In genomic region chr11:103172392-103173040, GRCm38 (mm10) we compare ENCODE assay signal across 9 mouse cellular contexts. TPM values are rescaled to one million over a fixed set of nuclear protein-coding genes. Genes with fewer than 3 reads are reported as not detected.
DNase-seq lines count a peak whose midpoint lies in the region; ATAC-seq and TF ChIP-seq lines count a peak whose summit lies in the region.
"Had no signal": no experiment of that assay in that cellular context is flagged by ENCODE, and none has a peak within 500 bp of the region (broad histone marks: within the 10 kb centered on the region; RNA-seq: fewer than 3 reads in every experiment).

No protein-coding gene starts in this region.

- H3K9ac ChIP-seq in heart, embryonic 13.5 days = no peak overlapping the region
- no peak overlapping the region for H3K9ac ChIP-seq in lung, postnatal 0 days (replicated peaks; ENCODE audit: low read depth)
- peak overlapping the region; percentile 76; the same call in 1 of the 2 replicates for H3K9ac ChIP-seq in neural tube, embryonic 15.5 days (replicated peaks)

- H3K9me3 ChIP-seq in heart, embryonic 13.5 days = no peaks in the 10 kb centered on the region
- H3K9me3 ChIP-seq in heart, embryonic 10.5 days = no peaks in the 10 kb centered on the region
- no peaks in the 10 kb centered on the region for H3K9me3 ChIP-seq in lung, postnatal 0 days (ENCODE audit: low read length)
- no peaks in the 10 kb centered on the region for H3K9me3 ChIP-seq in neural tube, embryonic 15.5 days (replicated peaks)
- H3K9me3 ChIP-seq: forebrain, embryonic 10.5 days had no signal

- TF ChIP-seq EP300 in lung, postnatal 0 days (IDR thresholded peaks at IDR 0.05) = no peak

- H3K36me3 ChIP-seq in heart, embryonic 13.5 days = no peaks in the 10 kb centered on the region
- no peaks in the 10 kb centered on the region for H3K36me3 ChIP-seq in heart, embryonic 10.5 days
- H3K36me3 ChIP-seq in lung, postnatal 0 days (ENCODE audit: insufficient read depth, low read length) = no peaks in the 10 kb centered on the region
- no peaks in the 10 kb centered on the region for H3K36me3 ChIP-seq in neural tube, embryonic 15.5 days
- H3K36me3 ChIP-seq: forebrain, embryonic 10.5 days had no signal

- DNase-seq in heart, embryonic 10.5 days (ENCODE audit: low spot score) = no peak
- no peak for DNase-seq in lung, postnatal 0 days (ENCODE audit: low spot score)
- DNase-seq in lung, adult 18-20 months = no peak
- DNase-seq in induced T-regulatory cell, adult 2 months (ENCODE audit: low read depth) = peak; percentile 55
- no peak for DNase-seq in cerebellum, postnatal 4 days (ENCODE audit: low spot score in 2 of 2)
- DNase-seq: adrenal gland, adult 8-10 months had no signal

- ATAC-seq in heart, embryonic 13.5 days (ENCODE audit: extremely low read depth, insufficient number of reproducible peaks, low FRiP score, low TSS enrichment) = no peak
- no peak for ATAC-seq in lung, postnatal 0 days
- ATAC-seq in neural tube, embryonic 15.5 days (ENCODE audit: low FRiP score) = no peak

- peaks cover 60% of the 10 kb centered on the region for H3K27me3 ChIP-seq in heart, embryonic 13.5 days (replicated peaks)
- H3K27me3 ChIP-seq in heart, embryonic 10.5 days (ENCODE audit: insufficient read depth, poor library complexity, severe bottlenecking) = peaks cover 78% of the 10 kb centered on the region
- H3K27me3 ChIP-seq in lung, postnatal 0 days (replicated peaks; ENCODE audit: insufficient read depth, low read length) = peaks cover 19% of the 10 kb centered on the region
- H3K27me3 ChIP-seq in neural tube, embryonic 15.5 days (replicated peaks) = peaks cover 27% of the 10 kb centered on the region

- H3K4me1 ChIP-seq in heart, embryonic 13.5 days = peaks cover 46% of the 10 kb centered on the region
- peaks cover 53% of the 10 kb centered on the region for H3K4me1 ChIP-seq in heart, embryonic 10.5 days
- H3K4me1 ChIP-seq in lung, postnatal 0 days (ENCODE audit: insufficient read depth, low read depth, low read length) = 0 out of 2 replicates have a peak, but pooled peaks cover 2% of the 10 kb centered on the region
- peaks cover 55% of the 10 kb centered on the region for H3K4me1 ChIP-seq in neural tube, embryonic 15.5 days

- WGBS in heart, embryonic 13.5 days = 41% methylated on average over 6 of the region's 6 CpGs
- WGBS in heart, embryonic 10.5 days = 45% methylated on average over 6 of the region's 6 CpGs
- 70% methylated on average over 6 of the region's 6 CpGs for WGBS in lung, postnatal 0 days
- 73% methylated on average over 6 of the region's 6 CpGs for WGBS in neural tube, embryonic 15.5 days

- H3K4me3 ChIP-seq in heart, embryonic 13.5 days = 0 out of 2 replicates have a peak overlapping the region, but pooled peaks have one; percentile 68
- H3K4me3 ChIP-seq in heart, embryonic 10.5 days = no peak overlapping the region
- no peak overlapping the region for H3K4me3 ChIP-seq in lung, postnatal 0 days (ENCODE audit: low read depth, low read length)
- peak overlapping the region; percentile 71 for H3K4me3 ChIP-seq in neural tube, embryonic 15.5 days (replicated peaks)
- H3K4me3 ChIP-seq: forebrain, embryonic 10.5 days had no signal

- H3K4me2 ChIP-seq in heart, embryonic 13.5 days = peak overlapping the region; percentile 96; the same call in 1 of the 2 replicates
- peak overlapping the region; percentile 14; the same call in 1 of the 2 replicates for H3K4me2 ChIP-seq in lung, postnatal 0 days (replicated peaks; ENCODE audit: low read depth, low read length)
- peak overlapping the region; percentile 85 for H3K4me2 ChIP-seq in neural tube, embryonic 15.5 days

- no peak overlapping the region for H3K27ac ChIP-seq in heart, embryonic 13.5 days (replicated peaks)
- H3K27ac ChIP-seq in heart, embryonic 10.5 days = no peak overlapping the region
- no peak overlapping the region for H3K27ac ChIP-seq in lung, postnatal 0 days (ENCODE audit: low read length)
- no peak overlapping the region for H3K27ac ChIP-seq in neural tube, embryonic 15.5 days (replicated peaks)
- H3K27ac ChIP-seq: forebrain, embryonic 10.5 days had no signal

- no peak for TF ChIP-seq CTCF in lung, postnatal 0 days (IDR thresholded peaks at IDR 0.05)

RNA-seq across cellular contexts. Expression of gene Fmnl1, which starts 1.6 kb away (rescaled TPM):
- 2.0 and 2.6 TPM in 2 replicates for polyA plus RNA-seq in heart, embryonic 13.5 days (2015; fragmentation: Nextera tagmentation; extraction: Ambion mirVana)
- polyA plus RNA-seq in heart, embryonic 10.5 days (2016; fragmentation: Nextera tagmentation; extraction: Ambion mirVana) = 0.92 and 1.2 TPM in 2 replicates
- polyA plus RNA-seq in lung, postnatal 0 days (2015; fragmentation: Nextera tagmentation; extraction: Ambion mirVana) = 4.1 and 4.9 TPM in 2 replicates
- 8.6 and 10.8 TPM in 2 replicates for polyA plus RNA-seq in neural tube, embryonic 15.5 days (2015; fragmentation: Nextera tagmentation; extraction: Ambion mirVana)

RNA-seq across cellular contexts. Expression of gene 1700023F06Rik, which starts 35.8 kb away (rescaled TPM):
- polyA plus RNA-seq in heart, embryonic 13.5 days (2015; fragmentation: Nextera tagmentation; extraction: Ambion mirVana) = not detected in 2 replicates
- 0.35 TPM in 1 of 2 replicates, not detected in the other for polyA plus RNA-seq in heart, embryonic 10.5 days (2016; fragmentation: Nextera tagmentation; extraction: Ambion mirVana)
- polyA plus RNA-seq in lung, postnatal 0 days (2015; fragmentation: Nextera tagmentation; extraction: Ambion mirVana) = 0.38 and 0.44 TPM in 2 replicates
- polyA plus RNA-seq in neural tube, embryonic 15.5 days (2015; fragmentation: Nextera tagmentation; extraction: Ambion mirVana) = 2.1 and 2.3 TPM in 2 replicates

RNA-seq across cellular contexts. Expression of gene Hexim2, which starts 40.3 kb away (rescaled TPM):
- polyA plus RNA-seq in heart, embryonic 13.5 days (2015; fragmentation: Nextera tagmentation; extraction: Ambion mirVana) = 5.7 and 6.2 TPM in 2 replicates
- polyA plus RNA-seq in heart, embryonic 10.5 days (2016; fragmentation: Nextera tagmentation; extraction: Ambion mirVana) = 6.5 and 7.9 TPM in 2 replicates
- 6.2 and 7.1 TPM in 2 replicates for polyA plus RNA-seq in lung, postnatal 0 days (2015; fragmentation: Nextera tagmentation; extraction: Ambion mirVana)
- 28.4 and 29.0 TPM in 2 replicates for polyA plus RNA-seq in neural tube, embryonic 15.5 days (2015; fragmentation: Nextera tagmentation; extraction: Ambion mirVana)

RNA-seq across cellular contexts. Expression of gene Spata32, which starts 45.7 kb away (rescaled TPM):
- polyA plus RNA-seq in heart, embryonic 13.5 days (2015; fragmentation: Nextera tagmentation; extraction: Ambion mirVana) = not detected in 2 replicates
- polyA plus RNA-seq in heart, embryonic 10.5 days (2016; fragmentation: Nextera tagmentation; extraction: Ambion mirVana) = not detected in 2 replicates
- not detected in 2 replicates for polyA plus RNA-seq in lung, postnatal 0 days (2015; fragmentation: Nextera tagmentation; extraction: Ambion mirVana)
- 1.00 and 1.3 TPM in 2 replicates for polyA plus RNA-seq in neural tube, embryonic 15.5 days (2015; fragmentation: Nextera tagmentation; extraction: Ambion mirVana)
- polyA plus RNA-seq: forebrain, embryonic 10.5 days had no signal

RNA-seq across cellular contexts. Expression of gene Hexim1, which starts 56.5 kb away (rescaled TPM):
- 2.8 and 3.0 TPM in 2 replicates for polyA plus RNA-seq in heart, embryonic 13.5 days (2015; fragmentation: Nextera tagmentation; extraction: Ambion mirVana)
- 1.8 and 2.8 TPM in 2 replicates for polyA plus RNA-seq in heart, embryonic 10.5 days (2016; fragmentation: Nextera tagmentation; extraction: Ambion mirVana)
- 6.5 TPM in 2 replicates for polyA plus RNA-seq in lung, postnatal 0 days (2015; fragmentation: Nextera tagmentation; extraction: Ambion mirVana)
- polyA plus RNA-seq in neural tube, embryonic 15.5 days (2015; fragmentation: Nextera tagmentation; extraction: Ambion mirVana) = 4.3 and 4.5 TPM in 2 replicates

Comparison
In these comparisons a context has a peak if more than half of its experiments do, and no peak if none do; other contexts are left out.
1. H3K4me3 ChIP-seq: peak in heart, embryonic 13.5 days (single experiment) and neural tube, embryonic 15.5 days (single experiment); none in heart, embryonic 10.5 days (single experiment) and lung, postnatal 0 days (single experiment).
2. H3K4me2 ChIP-seq: peak in every context shown above with its lines; median percentile 96 in heart, embryonic 13.5 days; 85 in neural tube, embryonic 15.5 days; 14 in lung, postnatal 0 days.